Mouse (Mus musculus) retina, embryonic 14.5 days (tissue): ENCODE results near the gene Tnfrsf11a.
A peak's percentile ranks its signal among the peaks of the same experiment; 100 is the strongest.
"Not testable (repeated sequence)": the region's sequence is repeated elsewhere in the genome, so short reads cannot be mapped to it uniquely, and the experiment has no call there.

Experiments used
- DNase-seq: peaks from one replicate; pipeline ENCODE4 v3.0.0-alpha.2; 2015; ENCODE audit warnings: low spot score

Gene Tnfrsf11a

DNA sequence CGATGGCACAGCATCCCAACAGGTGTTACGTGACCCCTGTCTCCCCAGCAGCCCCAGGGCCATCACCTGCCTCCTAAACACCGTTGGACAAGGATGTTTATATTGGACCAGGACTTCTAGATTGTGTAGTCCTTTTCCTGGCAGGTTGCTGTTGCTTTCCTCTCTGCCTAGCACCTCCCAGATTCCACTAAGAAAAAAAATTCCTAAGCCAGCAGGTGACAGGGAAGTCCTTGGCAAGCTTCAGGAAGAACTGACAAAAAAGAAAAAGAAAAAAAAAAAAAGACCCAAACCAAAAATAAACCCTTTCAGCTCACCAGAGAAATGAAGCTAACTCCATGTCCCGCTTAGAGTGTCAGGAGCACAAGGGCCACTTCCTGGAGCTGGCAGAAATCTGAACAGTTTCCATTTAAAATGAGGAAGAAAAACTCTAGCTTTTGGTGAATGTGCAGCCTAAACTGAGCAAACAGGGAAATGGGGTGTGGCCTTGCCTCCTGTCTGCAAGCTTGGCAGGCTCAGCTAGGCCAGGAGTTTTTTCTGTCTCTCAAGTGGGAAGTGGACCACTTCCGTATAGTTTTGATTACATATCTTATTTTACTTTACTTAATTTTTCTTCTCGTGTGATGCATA is 6.3 kb downstream of the Tnfrsf11a start:
- DNase-seq = no peak

- no peak for DNase-seq
Observed at GRCm38 (mm10) chr1:105790103-105790502, 9.6 kb downstream of the Tnfrsf11a start.

DNA sequence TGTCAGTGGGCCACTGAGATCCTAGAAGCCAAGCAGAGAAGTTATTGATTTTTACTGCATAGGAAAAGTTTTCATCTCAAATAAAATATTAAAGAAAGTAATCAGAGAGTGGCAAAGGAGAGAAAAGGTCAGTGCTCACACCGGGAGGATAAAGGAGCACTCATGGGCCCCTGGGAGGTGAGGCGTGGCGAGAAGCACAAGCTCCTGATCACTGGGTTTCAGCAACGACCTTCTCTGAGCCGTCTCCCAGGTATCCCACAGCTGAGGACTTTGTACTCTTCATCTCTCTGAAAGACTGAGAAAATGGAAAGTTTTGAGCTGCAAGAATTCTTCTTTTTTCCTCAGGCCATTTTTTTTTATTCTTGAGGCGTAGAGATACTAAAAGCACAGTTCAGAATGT is 14.2 kb downstream of the Tnfrsf11a start:
- no peak for DNase-seq

DNA sequence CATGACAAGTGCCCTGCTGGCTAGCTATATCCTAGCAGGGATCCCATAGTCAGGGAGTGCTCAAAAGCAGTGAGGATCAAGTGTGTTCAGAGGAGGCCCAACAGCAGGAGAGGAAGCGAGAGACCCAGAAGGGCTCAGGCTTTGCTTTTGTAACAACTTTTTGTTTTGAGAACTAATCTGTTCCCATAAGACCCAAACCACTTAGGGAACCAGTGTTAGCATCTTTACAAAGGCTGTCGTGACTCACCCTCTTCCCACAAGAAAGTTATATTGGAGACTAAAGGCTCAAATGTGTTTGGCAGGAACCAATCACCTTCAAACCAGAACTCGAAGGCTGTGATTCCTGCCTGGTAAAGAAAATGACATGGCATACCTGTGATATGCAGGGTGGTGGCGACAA is 15.2 kb downstream of the Tnfrsf11a start:
- no peak for DNase-seq

- no peak for DNase-seq
Observed at GRCm38 (mm10) chr1:105800570-105800969, 20.1 kb downstream of the Tnfrsf11a start.

DNA sequence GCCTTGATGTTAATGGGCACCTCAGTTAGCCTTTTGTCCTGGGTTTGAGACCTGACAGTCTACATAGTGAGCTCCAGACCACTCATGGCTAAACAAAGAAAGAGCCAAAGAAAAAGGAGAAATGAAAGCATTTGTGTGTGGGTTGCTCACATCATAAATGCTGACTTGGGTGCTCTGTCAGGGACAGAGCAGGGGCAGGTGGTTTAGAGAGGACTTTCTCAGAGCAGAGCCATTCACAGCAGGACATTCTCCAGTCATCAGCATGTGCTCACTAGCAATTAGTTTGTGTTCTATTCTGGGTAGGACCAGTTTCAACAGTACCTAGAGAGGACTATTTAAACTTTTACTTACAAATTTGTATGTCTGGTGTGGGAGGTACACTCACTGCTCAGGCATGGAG is 20.7 kb downstream of the Tnfrsf11a start:
- no peak for DNase-seq

DNA sequence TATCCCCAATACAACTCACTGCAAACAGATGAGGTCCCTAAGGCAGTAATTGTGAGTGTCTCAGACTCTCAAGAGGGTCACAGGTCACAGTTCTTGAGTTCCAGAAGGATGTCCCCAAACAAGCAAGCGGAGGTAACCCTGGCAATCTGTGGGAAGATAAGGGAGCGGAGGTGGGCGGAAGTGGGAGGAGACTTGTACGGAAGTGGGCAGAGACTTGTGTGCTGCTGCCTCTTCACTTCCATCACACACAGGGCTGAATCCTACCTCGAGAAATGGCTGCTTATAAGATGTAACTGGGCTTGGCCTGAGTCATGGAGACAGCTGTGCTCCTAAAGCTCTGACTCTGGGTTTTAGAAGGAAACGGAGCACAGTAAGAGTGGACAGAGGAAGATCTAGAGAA is 22.4 kb downstream of the Tnfrsf11a start:
- DNase-seq = no peak

- no peak for DNase-seq
Observed at GRCm38 (mm10) chr1:105804285-105804684, 23.8 kb downstream of the Tnfrsf11a start.

DNA sequence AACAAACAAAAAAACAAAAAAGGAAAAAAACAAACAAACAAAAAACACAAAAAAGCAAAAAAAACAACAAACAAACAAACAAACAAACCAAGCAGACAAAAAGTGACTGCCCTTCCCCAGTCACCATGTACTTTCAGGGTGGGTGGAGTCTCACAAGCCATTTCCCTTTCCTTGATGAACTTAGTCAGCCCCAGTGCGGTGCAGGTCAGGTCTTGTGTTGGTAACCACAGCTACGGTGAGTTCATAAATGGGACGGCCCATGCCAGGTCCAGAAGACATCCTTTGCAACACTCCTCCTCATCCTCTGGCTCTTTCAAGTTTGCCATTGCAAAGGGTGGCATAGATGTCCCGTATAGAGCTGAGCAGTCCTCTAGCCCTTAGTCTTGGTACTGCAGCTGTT is 25.0 kb downstream of the Tnfrsf11a start:
- no peak for DNase-seq

GRCm38 (mm10) chr1:105807028-105807722 is 26.7 kb downstream of the Tnfrsf11a start:
- DNase-seq = no peak

- DNase-seq = not testable (repeated sequence)
Observed at GRCm38 (mm10) chr1:105812027-105812426, 31.5 kb downstream of the Tnfrsf11a start.

GRCm38 (mm10) chr1:105812960-105813708 is 32.6 kb downstream of the Tnfrsf11a start:
- DNase-seq = no peak

- no peak for DNase-seq
Observed at GRCm38 (mm10) chr1:105813709-105814061, 33.2 kb downstream of the Tnfrsf11a start.

DNA sequence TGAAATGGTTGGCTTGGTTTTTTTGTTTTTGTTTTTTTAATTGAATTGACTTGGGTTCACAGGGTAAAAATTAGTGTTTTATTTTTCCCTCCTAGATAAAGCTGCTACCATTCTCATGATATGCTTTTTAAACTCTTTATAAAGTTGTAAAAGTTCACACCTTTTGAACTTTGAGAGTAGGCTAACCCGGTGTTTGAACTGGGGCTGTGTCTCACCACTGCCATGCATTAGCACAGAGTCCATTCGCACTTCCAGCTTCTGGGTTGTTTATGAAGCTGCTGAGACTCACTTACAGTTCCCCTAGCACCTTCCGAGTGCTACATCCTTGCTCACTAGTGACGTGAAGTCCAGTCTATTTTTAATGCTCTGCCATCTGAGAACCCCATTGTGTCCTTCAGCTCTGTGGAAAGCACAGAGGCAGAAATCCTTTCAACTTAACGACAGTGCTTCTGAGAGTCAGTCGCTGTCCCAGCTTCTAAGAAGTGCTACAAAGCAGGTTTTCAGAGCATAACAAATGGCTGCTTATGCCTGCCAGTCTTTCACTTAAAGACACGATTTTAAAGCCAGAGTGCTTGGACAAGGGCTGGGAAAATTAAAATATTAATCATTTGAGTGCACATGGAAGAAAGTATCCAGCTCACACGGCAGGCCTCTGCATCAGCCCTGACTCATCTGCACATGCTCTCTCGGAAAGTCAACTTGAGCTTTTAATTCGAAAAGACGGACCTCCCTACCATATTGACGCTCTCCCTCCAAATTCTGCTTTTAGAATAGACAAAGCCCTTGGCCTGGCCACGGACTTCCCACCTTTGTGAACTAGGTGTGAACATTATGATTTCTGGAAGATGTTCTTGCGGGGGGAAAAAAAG is 34.1 kb downstream of the Tnfrsf11a start:
- DNase-seq = peak; percentile 22

- no peak for DNase-seq
Observed at GRCm38 (mm10) chr1:105815310-105815709, 34.8 kb downstream of the Tnfrsf11a start.

- DNase-seq = no peak
Observed at GRCm38 (mm10) chr1:105815736-105816135, 35.2 kb downstream of the Tnfrsf11a start.

DNA sequence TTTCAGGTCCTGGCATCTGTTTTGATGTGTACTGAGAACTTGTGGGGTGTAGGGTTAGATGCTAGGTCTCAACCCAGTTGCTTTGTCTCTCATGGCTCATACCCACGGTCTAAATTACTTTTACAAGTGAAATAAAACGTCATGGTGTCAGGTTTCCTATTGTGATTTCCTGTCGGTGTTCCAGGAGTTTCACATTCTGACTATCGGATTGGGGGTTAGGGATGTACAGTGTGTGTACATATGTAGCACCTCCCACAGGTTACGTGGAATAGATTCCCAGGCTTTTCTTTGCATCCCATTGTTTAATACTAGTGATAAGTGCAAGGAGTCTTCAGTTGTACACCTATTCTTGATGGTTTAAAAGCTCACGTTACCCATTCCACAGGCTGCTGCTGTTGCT is 38.5 kb downstream of the Tnfrsf11a start:
- no peak for DNase-seq

GRCm38 (mm10) chr1:105819740-105820139 is 39.2 kb downstream of the Tnfrsf11a start:
- no peak for DNase-seq

- DNase-seq = no peak
Observed at GRCm38 (mm10) chr1:105824356-105824755, 43.8 kb downstream of the Tnfrsf11a start.

GRCm38 (mm10) chr1:105824980-105825379 is 44.5 kb downstream of the Tnfrsf11a start:
- DNase-seq = no peak

DNA sequence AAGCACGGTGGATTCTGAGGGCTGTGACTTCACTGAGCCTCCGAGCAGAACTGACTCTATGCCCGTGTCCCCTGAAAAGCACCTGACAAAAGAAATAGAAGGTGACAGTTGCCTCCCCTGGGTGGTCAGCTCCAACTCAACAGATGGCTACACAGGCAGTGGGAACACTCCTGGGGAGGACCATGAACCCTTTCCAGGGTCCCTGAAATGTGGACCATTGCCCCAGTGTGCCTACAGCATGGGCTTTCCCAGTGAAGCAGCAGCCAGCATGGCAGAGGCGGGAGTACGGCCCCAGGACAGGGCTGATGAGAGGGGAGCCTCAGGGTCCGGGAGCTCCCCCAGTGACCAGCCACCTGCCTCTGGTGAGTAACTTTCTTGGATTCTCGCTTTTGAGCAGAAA is 46.9 kb downstream of the Tnfrsf11a start:
- DNase-seq = no peak

DNA sequence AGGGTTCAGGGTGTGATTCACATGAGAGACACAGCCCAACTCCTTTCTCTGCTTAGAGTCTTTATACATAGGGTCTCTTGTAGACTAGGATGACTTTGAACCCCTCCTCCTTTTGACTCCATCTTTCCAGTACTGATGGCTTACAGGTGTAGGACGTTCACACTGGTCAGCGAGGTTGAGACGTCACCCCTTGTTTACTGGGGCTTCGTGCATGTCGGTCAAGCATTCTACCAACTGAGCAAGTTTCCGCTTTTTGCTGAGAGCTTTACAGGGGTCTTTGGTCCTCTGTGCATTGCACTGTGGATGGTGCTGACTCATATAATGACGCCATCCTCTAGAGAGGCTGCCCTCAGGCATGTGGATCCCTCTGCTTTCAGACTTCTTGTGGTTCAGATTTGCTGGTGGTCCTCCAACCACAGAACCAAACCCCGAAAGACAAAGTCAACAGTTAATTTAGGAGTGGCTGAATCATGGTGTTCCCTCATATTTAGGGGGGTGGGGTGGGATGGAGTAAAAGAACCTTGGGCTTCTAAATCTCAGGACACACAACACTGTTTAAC is 47.3 kb downstream of the Tnfrsf11a start:
- no peak for DNase-seq
